Mouse (Mus musculus) lung, postnatal 0 days (tissue): ENCODE data around the gene Krt18.

Source experiments
- CTCF ChIP-seq: IDR thresholded peaks from 2 replicates; pipeline ENCODE4 v1.5.1; 2016; ENCODE audit warnings: antibody characterized with exemption, mild to moderate bottlenecking
- EP300 ChIP-seq: IDR thresholded peaks from 2 replicates; pipeline ENCODE4 v1.6.1; 2016; ENCODE audit warnings: antibody characterized with exemption, mild to moderate bottlenecking, control low read depth

- TF ChIP-seq CTCF, result no peak
- no peak for TF ChIP-seq EP300
Measured at GRCm38 (mm10) chr15:102005290-102005689, 22.7 kb upstream of the Krt18 start.
